Mouse (Mus musculus) left cerebral cortex, postnatal 14 days (tissue): Measurements from ENCODE around the gene 9330182L06Rik. TPM values are rescaled to one million over a fixed set of nuclear protein-coding genes. Genes with fewer than 3 reads are reported as not detected.

ENCODE experiments used
- DNase-seq, 2 experiments: peaks; one replicate each; pipeline ENCODE4 v3.0.0; 2021 to 2022; ENCODE audit warnings: low spot score in 2 of 2, mixed read lengths in 1 of 2
- intact Hi-C: fragments of 180-260 bp; cut with DNase I; formaldehyde crosslinking; loops from one replicate; pipeline ENCODE4 v1.15.1; 2025
- total RNA-seq, 2 experiments: library from RNA; stranded (reverse); gene quantifications; 2 replicates each; pipeline ENCODE4 v1.2.3; 2021

9330182L06Rik gene
- total RNA-seq, 2 experiments from 2014 or later = 36.9 to 37.4 TPM

GRCm38 (mm10) chr5:9354257-9354656 lies 88.3 kb downstream of the 9330182L06Rik start:
- no peak for DNase-seq
- intact Hi-C loops = no loop called here

- intact Hi-C loops = loop anchor here (5.0 kb wide), 1 partner anchor 191 kb away; no protein-coding TSS in a partner anchor
- no peak for DNase-seq
Observed at GRCm38 (mm10) chr5:9358076-9358475, 92.2 kb downstream of the 9330182L06Rik start.

GRCm38 (mm10) chr5:9361982-9362661 lies 96.2 kb downstream of the 9330182L06Rik start:
- intact Hi-C loops = no loop called here
- DNase-seq = no peak

GRCm38 (mm10) chr5:9364937-9365336 lies 99.0 kb downstream of the 9330182L06Rik start:
- DNase-seq = no peak
- intact Hi-C loops = no loop called here

- DNase-seq = no peak
- intact Hi-C loops = no loop called here
Observed at GRCm38 (mm10) chr5:9367920-9368692, 102.2 kb downstream of the 9330182L06Rik start.

GRCm38 (mm10) chr5:9371127-9371526 lies 105.2 kb downstream of the 9330182L06Rik start:
- intact Hi-C loops = no loop called here
- DNase-seq = peak in 1 of 2 experiments; percentile 17

- DNase-seq = peak in 1 of 2 experiments; percentile 62
- intact Hi-C loops = no loop called here
Observed at GRCm38 (mm10) chr5:9373341-9373740, 107.4 kb downstream of the 9330182L06Rik start.

- no peak for DNase-seq
- intact Hi-C loops = no loop called here
Observed at GRCm38 (mm10) chr5:9389968-9390367, 124.0 kb downstream of the 9330182L06Rik start.

- intact Hi-C loops = no loop called here
- DNase-seq = no peak
Observed at GRCm38 (mm10) chr5:9391858-9392393, 126.0 kb downstream of the 9330182L06Rik start.

- intact Hi-C loops = no loop called here
- no peak for DNase-seq
Observed at GRCm38 (mm10) chr5:9417098-9417497, 151.2 kb downstream of the 9330182L06Rik start.

- DNase-seq = no peak
- intact Hi-C loops = no loop called here
Observed at GRCm38 (mm10) chr5:9417802-9418201, 151.9 kb downstream of the 9330182L06Rik start.

- intact Hi-C loops = loop anchor here (5.0 to 10.0 kb wide), 2 partner anchors 153 to 355 kb away; partner anchors contain the start of gene 9330182L06Rik
- DNase-seq = peak; percentile 26 to 49
Observed at GRCm38 (mm10) chr5:9419964-9420363, 154.0 kb downstream of the 9330182L06Rik start.

GRCm38 (mm10) chr5:9424464-9424863 lies 158.5 kb downstream of the 9330182L06Rik start:
- no peak for DNase-seq
- intact Hi-C loops = loop anchor here (5.0 to 10.0 kb wide), 2 partner anchors 157 to 360 kb away; partner anchors contain the start of gene 9330182L06Rik

- no peak for DNase-seq
- intact Hi-C loops = loop anchor here (2.0 to 10.0 kb wide), 2 partner anchors 258 to 362 kb away; no protein-coding TSS in a partner anchor
Observed at GRCm38 (mm10) chr5:9427165-9427564, 161.2 kb downstream of the 9330182L06Rik start.

GRCm38 (mm10) chr5:9427581-9428241 lies 161.8 kb downstream of the 9330182L06Rik start:
- intact Hi-C loops = loop anchor here (2.0 to 10.0 kb wide), 2 partner anchors 259 to 363 kb away; no protein-coding TSS in a partner anchor
- peak; percentile 66 to 73 for DNase-seq

GRCm38 (mm10) chr5:9428728-9429127 lies 162.8 kb downstream of the 9330182L06Rik start:
- intact Hi-C loops = loop anchor here (10.0 kb wide), 1 partner anchor 364 kb away; no protein-coding TSS in a partner anchor
- DNase-seq = no peak

GRCm38 (mm10) chr5:9446146-9446545 lies 180.2 kb downstream of the 9330182L06Rik start:
- no peak for DNase-seq
- intact Hi-C loops = loop anchor here (5.0 kb wide), 1 partner anchor 1186 kb away; no protein-coding TSS in a partner anchor

GRCm38 (mm10) chr5:9448931-9449330 lies 183.0 kb downstream of the 9330182L06Rik start:
- intact Hi-C loops = loop anchor here (5.0 kb wide), 1 partner anchor 1183 kb away; no protein-coding TSS in a partner anchor

GRCm38 (mm10) chr5:9449570-9449969 lies 183.7 kb downstream of the 9330182L06Rik start:
- intact Hi-C loops = loop anchor here (5.0 kb wide), 1 partner anchor 1183 kb away; no protein-coding TSS in a partner anchor
- DNase-seq = peak; percentile 54 to 67

More at GRCm38 (mm10) chr5:9448931-9449330, 183.0 kb downstream of the 9330182L06Rik start:
- no peak for DNase-seq
